Mouse (Mus musculus) ES-Bruce4 (cell line): ENCODE measurements at regions not wholly inside any gene's neighbourhood (a gene's known extent, or its start where the extent isn't known, plus 50 kb on each side); places are given as distances from the start of the nearest gene placed in this dataset.

Experiments used
- CTCF ChIP-seq: IDR thresholded peaks from one replicate; pipeline ENCODE4 v1.8.1; 2011; ENCODE audit warnings: low read depth, low read length
- POLR2A ChIP-seq: IDR thresholded peaks from one replicate; pipeline ENCODE4 v1.8.1; 2011; ENCODE audit warnings: low read length; ENCODE audit not compliant: insufficient read depth

- no peak for TF ChIP-seq POLR2A
- TF ChIP-seq CTCF: no peak
Observed at GRCm38 (mm10) chr13:44231868-44232715, 447.5 kb downstream of the Cd83 start.
